Mouse (Mus musculus) adrenal gland, postnatal 0 days (tissue): ENCODE measurements around the gene Hook2. TPM values are rescaled to one million over a fixed set of nuclear protein-coding genes. Genes with fewer than 3 reads are reported as not detected.

Experiments
- polyA plus RNA-seq: library from polyadenylated mRNA; unstranded; fragments of >200 nt; fragmentation: Nextera tagmentation; extraction: Ambion mirVana; gene quantifications from 2 replicates; pipeline ENCODE4 v1.2.1, GENCODE M21; 2015

Gene Hook2
- 8.6 and 12.6 TPM in 2 replicates for polyA plus RNA-seq

DNA sequence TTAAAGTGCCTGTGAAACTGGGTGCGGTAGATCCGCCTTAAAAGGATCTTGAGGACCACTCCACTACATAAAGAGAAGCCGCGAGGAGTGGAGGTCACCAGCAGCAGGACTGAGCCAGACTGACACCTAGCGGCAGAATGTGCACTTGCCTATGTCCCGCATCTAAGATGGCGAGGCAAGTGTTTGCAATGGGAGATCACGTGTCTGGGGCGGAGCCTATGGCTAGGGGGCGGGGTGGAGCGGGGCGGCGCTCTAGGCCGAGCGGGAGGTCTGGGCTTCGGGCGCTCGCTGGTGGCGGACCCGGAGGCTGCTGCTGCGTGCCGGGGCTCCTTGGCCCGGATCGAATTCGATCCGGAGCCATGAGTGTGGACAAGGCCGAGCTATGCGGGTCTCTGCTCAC, at the start of gene Hook2:
Hook2 (plus strand) TSS at position 255 of the 400 bp plus-strand sequence.

DNA sequence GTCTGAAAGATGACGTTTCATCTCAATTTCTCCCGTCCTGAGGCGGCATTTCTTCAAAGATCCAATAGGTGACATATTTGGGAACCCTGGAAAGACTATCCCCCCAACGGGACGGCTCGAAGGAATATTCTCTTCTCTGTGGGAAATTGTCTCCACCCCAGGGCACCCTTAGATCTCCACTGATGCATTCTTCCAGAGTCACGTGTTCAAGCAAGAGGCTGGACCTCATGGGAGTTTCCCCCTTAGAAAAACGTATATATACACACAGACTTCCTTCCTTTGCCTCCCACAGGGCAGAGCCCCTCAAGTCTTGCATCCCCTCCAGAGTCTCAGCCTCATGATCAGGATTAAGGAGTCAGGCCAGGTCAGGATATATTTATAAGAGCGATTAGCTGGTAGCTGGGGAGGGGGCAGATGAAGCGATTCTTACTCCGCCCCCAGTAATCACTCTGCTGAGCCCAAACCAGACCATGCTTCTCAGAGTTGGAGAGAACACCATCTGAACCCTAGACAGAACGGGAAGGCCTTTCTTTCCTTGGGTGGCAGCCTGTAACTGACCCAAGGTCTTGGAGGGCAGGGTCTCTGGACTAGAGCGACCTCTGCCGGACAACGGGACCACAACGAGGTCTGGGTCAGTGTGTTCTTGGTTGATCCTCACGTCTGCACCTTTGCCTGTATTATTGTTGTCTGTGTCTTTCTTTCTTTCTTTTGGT, 43.7 kb upstream of the Hook2 start, which contains the start of gene Rtbdn:
Rtbdn (plus strand) TSS at position 464 of the 713 bp plus-strand sequence.

DNA sequence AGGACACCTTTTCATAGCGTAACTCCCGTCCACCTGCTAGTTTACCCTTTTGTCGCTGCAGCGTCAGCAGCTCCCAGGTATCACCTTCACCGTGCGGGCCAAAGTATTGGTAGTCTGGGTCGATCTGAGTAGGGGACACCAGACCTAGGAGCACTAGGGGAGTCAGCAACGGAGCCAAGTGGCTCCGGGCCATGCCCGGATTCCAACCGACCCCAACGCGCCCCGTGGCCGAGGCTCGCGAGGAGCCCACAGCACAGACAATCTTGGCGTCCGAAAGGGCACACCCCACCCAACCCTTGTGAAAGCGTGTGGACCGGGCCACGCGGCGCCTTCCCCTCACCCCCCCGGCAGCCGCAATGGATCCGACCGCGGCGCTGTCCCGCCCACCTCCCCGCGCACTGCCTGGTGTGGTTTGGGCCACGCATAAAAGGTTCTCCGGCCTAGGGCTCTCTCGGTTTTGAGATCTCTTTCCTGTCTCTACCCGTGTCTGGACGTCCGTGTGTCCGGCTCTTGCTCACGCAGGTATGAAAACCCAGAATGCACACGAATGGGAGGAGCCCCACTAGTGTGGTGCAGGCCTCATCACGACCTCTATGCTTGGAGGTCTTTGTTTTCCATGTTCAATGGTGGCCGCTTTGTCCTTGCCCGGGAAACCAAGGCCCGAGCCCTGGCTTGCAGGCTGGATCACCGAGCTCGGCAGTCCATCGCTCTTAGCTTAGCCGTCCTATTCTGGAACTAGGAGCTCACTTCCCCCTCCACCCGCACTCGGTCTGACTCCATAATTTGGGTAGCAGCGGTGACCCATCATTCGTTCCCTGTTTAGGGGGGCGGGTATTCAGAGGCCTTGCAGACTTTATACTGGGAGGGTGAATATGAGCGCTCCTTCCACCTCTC, 20.9 kb upstream of the Hook2 start, which contains the start of the genes Gm49661, Prdx2 and Rnaseh2a:
Gm49661 (minus strand) TSS at position 193 of the 894 bp plus-strand sequence.
Prdx2 (plus strand) TSS at position 347 of the 894 bp plus-strand sequence.
Rnaseh2a (minus strand) TSS at position 527 of the 894 bp plus-strand sequence.

DNA sequence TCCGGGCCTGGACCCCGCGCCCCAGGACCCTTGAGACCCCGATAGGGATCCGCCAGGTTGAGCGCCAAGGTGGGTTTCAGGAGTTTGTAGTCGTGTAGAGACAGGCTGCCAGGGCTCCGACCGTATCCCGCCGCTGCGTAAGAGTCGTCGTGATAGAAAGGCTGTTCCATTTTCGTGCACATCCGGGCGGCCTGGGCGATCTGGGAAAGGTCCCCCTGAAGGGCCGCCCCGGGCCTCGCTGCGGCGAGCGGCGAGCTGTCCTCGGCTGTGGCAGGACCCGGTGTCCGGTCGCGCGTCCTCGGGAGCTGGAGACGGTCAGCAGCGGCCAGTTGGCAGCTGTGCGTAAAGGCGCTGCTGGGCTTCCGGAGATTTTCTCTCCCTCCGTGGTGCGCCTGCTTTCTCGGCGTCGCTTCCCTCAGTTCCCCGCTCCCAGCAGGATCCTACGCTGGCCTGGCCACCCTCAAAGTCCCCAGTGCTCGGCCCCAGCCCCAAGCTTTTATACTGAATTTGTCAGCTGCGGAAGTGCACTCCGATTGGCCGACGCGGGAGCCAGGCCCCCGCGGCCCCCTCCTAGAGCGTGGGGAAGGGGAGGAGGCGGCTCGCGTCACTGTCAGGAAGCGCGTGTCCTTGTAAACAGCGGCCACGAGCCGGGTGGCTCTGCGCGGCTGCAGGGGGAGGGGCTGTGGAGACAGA, 12.0 kb upstream of the Hook2 start, which contains the start of gene Junb:
Junb (minus strand) TSS at position 471 of the 693 bp plus-strand sequence.

DNA sequence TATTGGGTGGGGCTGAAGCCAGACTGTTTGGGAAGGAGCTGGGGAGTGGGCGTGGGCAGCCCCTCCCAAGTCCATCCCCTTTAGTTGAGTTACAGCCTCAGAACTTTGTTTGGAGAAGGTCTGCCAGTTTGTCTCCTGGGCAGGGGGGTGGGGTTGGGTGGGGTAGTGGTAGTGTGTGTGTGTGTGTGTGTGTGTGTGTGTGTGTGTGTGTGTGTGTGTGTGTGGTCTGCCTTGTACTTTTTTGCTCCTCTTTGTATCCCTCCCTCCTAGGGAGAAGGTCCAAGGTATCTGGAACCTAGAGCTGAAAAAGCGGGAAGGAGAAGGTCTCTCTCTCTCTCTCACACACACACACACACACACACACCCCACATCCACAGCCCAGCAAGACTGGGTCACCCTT, 24.0 kb downstream of the Hook2 start, which contains the start of gene Best2:
Best2 (minus strand) TSS at position 101 of the 400 bp plus-strand sequence.

DNA sequence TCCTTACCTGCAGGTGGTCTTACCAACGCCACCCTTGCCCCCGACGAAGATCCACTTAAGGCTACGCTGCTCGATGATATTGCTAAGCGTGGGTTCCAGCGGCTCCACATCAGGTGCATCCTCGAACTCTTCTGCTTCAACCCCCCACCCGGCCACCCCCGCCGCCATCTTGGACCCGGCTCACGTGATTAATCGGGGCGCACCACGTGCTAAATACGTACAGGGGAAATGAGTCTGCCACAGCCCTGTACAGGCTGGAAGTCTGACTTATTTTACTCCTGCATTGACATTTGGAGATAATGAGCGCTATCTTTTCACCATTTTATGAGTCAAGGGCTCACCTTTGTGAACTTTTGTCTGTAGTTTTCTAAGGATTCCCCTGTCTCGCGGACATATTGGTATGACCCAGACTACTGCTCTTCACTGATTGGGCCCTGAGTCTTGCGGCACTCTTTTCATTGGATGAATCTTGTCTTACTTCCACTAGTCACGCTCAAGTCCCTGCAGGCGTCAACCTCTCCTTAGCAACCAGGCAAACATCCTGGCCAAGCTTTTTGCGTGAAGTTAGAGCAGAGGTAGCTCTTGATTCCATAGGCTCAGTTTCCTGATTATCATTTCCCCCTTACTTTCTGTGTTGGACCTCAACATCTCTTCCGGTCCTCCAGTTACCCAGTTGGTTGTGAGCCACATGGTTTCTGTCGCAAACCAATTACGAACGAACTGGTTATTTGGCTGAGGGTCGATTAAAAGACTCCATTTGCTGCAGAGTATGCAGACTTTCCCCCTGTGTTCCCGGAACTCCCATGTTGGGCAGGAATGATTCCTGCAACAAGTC, 34.9 kb downstream of the Hook2 start, which contains the start of gene Asna1:
Asna1 (minus strand) TSS at position 184 of the 835 bp plus-strand sequence.

DNA sequence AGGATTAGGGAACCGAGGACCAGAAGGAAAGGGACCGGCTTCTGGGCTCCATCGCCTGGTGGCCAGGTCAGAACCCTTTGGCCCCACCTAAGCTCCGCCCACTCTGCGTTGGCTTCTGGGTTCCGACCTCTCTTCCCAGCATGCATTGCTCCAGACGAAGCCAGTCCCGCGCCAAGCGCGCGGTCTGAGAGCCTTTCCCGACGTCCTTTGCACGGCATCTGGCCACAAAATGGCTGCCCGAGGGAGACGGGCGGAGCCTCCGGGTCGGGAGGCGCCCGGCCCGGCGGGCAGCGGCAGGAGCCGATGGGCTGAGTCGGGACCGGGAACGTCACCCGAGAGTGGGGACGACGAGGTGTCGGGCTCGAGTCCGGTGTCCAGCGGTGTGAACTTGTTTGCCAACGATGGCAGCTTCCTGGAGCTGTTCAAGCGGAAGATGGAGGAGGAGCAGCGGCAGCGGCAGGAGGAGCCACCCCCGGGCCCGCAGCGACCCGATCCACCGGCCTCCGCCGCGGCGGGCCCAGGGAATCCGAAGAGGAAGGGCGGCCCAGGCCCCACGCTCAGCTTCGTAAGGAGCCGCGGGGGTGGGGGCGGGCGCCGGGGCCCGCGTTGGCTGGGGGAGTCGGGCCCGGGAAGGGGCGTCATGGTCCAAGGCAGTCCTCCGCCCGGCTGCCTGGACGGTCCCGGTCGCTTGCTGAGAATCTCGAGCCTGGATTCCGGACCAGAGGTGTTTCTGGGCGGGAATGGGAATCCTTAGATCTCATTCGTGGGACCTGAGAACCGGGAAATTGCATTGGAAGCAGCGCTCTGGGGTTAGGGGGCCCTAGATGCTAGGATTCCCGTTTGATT, 36.5 kb downstream of the Hook2 start, which contains the start of gene Trir:
Trir (plus strand) TSS at position 154 of the 846 bp plus-strand sequence.

DNA sequence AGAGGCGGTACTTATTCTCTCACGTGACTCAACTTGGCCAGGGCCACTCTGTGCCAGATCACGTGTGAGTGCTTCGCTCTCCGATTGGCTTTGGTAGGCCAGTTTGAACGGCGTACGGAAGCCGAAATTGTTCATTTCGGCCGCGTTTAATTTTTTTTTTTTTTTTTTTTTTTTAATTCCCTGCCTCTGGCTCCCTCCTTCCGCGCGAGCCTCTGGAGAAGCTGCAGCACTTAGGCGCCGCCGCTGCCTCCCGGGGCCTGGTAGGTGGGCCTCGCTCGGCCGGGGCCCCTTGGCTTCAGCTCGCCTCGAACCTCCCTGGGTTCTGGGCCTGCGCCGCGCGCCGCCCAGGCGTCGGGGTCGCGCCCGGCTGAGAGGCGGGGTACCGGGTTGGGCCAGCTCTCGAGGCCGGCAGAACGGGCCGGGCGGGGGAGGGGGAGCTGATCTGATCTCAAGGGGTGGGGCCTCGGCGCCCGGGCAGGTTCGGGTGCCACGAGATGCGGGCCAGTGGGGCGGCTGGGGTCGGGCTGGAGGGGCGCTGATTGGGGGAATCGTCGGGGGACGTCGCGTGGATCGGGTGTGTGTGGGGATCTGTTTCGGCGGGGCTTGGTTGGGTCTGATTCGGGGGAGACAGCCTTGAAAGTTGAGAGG, 46.4 kb downstream of the Hook2 start, which contains the start of gene Tnpo2:
Tnpo2 (plus strand) TSS at position 198 of the 648 bp plus-strand sequence.

Other genes with a start within 250 kb of the Hook2 start
- gene Nfix, start 190.3 kb upstream of the Hook2 start, polyA plus RNA-seq: 22.8 and 26.3 TPM in 2 replicates
- gene Dand5, start 167.8 kb upstream of the Hook2 start, polyA plus RNA-seq: 6.6 and 9.9 TPM in 2 replicates
- 74.9 and 88.3 TPM in 2 replicates for gene Gadd45gip1, start 159.1 kb upstream of the Hook2 start, polyA plus RNA-seq
- gene Rad23a, start 149.9 kb upstream of the Hook2 start, polyA plus RNA-seq: 80.9 and 112 TPM in 2 replicates
- gene Calr, start 143.7 kb upstream of the Hook2 start, polyA plus RNA-seq: 326 and 438 TPM in 2 replicates
- 34.4 and 47.4 TPM in 2 replicates for gene Farsa, start 133.6 kb upstream of the Hook2 start, polyA plus RNA-seq
- 52.9 and 54.5 TPM in 2 replicates for gene Syce2, start 118.5 kb upstream of the Hook2 start, polyA plus RNA-seq
- gene Gcdh, start 96.7 kb upstream of the Hook2 start, polyA plus RNA-seq: 29.7 and 48.4 TPM in 2 replicates
- gene Klf1, start 88.7 kb upstream of the Hook2 start, polyA plus RNA-seq: 9.0 and 20.1 TPM in 2 replicates
- 10.5 and 16.2 TPM in 2 replicates for gene Dnase2a, start 82.0 kb upstream of the Hook2 start, polyA plus RNA-seq
- 3.6 and 11.0 TPM in 2 replicates for gene Mast1, start 53.2 kb upstream of the Hook2 start, polyA plus RNA-seq
- 0.12 and 0.61 TPM in 2 replicates for gene Rtbdn, start 43.6 kb upstream of the Hook2 start, polyA plus RNA-seq
- 0.81 TPM in 1 of 2 replicates, not detected in the other for gene Gm49661, start 21.2 kb upstream of the Hook2 start, polyA plus RNA-seq
- gene Prdx2, start 21.0 kb upstream of the Hook2 start, polyA plus RNA-seq: 788 and 1,010 TPM in 2 replicates
- gene Rnaseh2a, start 20.8 kb upstream of the Hook2 start, polyA plus RNA-seq: 136 and 227 TPM in 2 replicates
- 25.6 and 40.6 TPM in 2 replicates for gene Junb, start 11.9 kb upstream of the Hook2 start, polyA plus RNA-seq
- not detected in 2 replicates for gene Best2, start 23.9 kb downstream of the Hook2 start, polyA plus RNA-seq
- 101 and 111 TPM in 2 replicates for gene Asna1, start 34.7 kb downstream of the Hook2 start, polyA plus RNA-seq
- gene Trir, start 36.2 kb downstream of the Hook2 start, polyA plus RNA-seq: 114 and 124 TPM in 2 replicates
- 15.4 and 16.3 TPM in 2 replicates for gene Tnpo2, start 46.3 kb downstream of the Hook2 start, polyA plus RNA-seq
- 33.5 and 34.5 TPM in 2 replicates for gene Fbxw9, start 69.5 kb downstream of the Hook2 start, polyA plus RNA-seq
- gene Gm5741, start 77.4 kb downstream of the Hook2 start, polyA plus RNA-seq: not detected in 2 replicates
- 54.9 and 58.6 TPM in 2 replicates for gene Dhps, start 81.2 kb downstream of the Hook2 start, polyA plus RNA-seq
- gene Wdr83os, start 90.1 kb downstream of the Hook2 start, polyA plus RNA-seq: 109 and 143 TPM in 2 replicates
- 23.8 and 33.0 TPM in 2 replicates for gene Wdr83, start 90.7 kb downstream of the Hook2 start, polyA plus RNA-seq
- gene Man2b1, start 92.7 kb downstream of the Hook2 start, polyA plus RNA-seq: 30.0 and 40.0 TPM in 2 replicates
- 1.4 and 2.2 TPM in 2 replicates for gene Zfp791, start 132.5 kb downstream of the Hook2 start, polyA plus RNA-seq
- gene Cks1brt, start 161.3 kb downstream of the Hook2 start, polyA plus RNA-seq: not detected in 2 replicates
- not detected in 2 replicates for gene Olfr371, start 235.4 kb downstream of the Hook2 start, polyA plus RNA-seq